Mouse (Mus musculus): ENCODE results near the gene Hmgb3.

Gene Hmgb3

GRCm38 (mm10) chrX:71601052-71601611, 45.4 kb downstream of the Hmgb3 start:
- peak; percentile 29 for DNase-seq
